Mouse (Mus musculus) liver, adult 2 months (tissue): ENCODE data around the gene Eif3b. TPM values are rescaled to one million over a fixed set of nuclear protein-coding genes. Genes with fewer than 3 reads are reported as not detected.

Experiments used
- DNase-seq: peaks from one replicate; pipeline ENCODE4 v3.0.0-alpha.2; 2011; ENCODE audit warnings: low read depth, low spot score; ENCODE audit errors: extremely low read depth
- H3K27ac ChIP-seq: fragments of 200-500 bp; replicated peaks from 2 replicates; pipeline ENCODE4 v1.5.1; 2012; ENCODE audit warnings: low read depth, mild to moderate bottlenecking, control low read depth, inconsistent platforms, low read length; ENCODE audit not compliant: insufficient read depth
- H3K27me3 ChIP-seq: fragments of 200-500 bp; 2 replicates; pipeline ENCODE4 v1.6.1; 2012; ENCODE audit warnings: mild to moderate bottlenecking, moderate library complexity, low read length, inconsistent platforms; ENCODE audit not compliant: control insufficient read depth, insufficient read depth
- H3K36me3 ChIP-seq: fragments of 200-500 bp; 2 replicates; pipeline ENCODE4 v1.6.1; 2012; ENCODE audit warnings: low read length, inconsistent platforms; ENCODE audit not compliant: control insufficient read depth, insufficient read depth
- H3K4me1 ChIP-seq: fragments of 200-500 bp; 2 replicates; pipeline ENCODE4 v1.6.1; 2011; ENCODE audit warnings: low read length; ENCODE audit not compliant: control insufficient read depth, insufficient read depth
- H3K4me3 ChIP-seq: fragments of 200-500 bp; 2 replicates; pipeline ENCODE4 v1.5.1; 2011; ENCODE audit warnings: low read depth, mild to moderate bottlenecking, control low read depth, low read length, moderate library complexity; ENCODE audit not compliant: insufficient read depth
- H3K79me2 ChIP-seq: fragments of 200-500 bp; 2 replicates; pipeline ENCODE4 v1.6.1; 2012; ENCODE audit warnings: inconsistent platforms, mild to moderate bottlenecking, low read length, moderate library complexity; ENCODE audit not compliant: control insufficient read depth, insufficient read depth
- H3K9ac ChIP-seq: fragments of 200-500 bp; 2 replicates; pipeline ENCODE4 v1.6.1; 2012; ENCODE audit warnings: low read depth, mild to moderate bottlenecking, control low read depth, inconsistent platforms, low read length
- CTCF ChIP-seq: fragments of 200-500 bp; IDR thresholded peaks from 2 replicates; pipeline ENCODE4 v1.5.1; 2011; ENCODE audit warnings: low read depth, low read length, control low read depth
- POLR2A ChIP-seq: fragments of 200-500 bp; IDR thresholded peaks from 2 replicates; pipeline ENCODE4 v1.6.1; 2011; ENCODE audit warnings: low read length, control low read depth; ENCODE audit not compliant: insufficient read depth; ENCODE audit errors: extremely low read depth
- WGBS: fragments of 180-500 bp; shearing (Covaris S2); methylation state at CpG from one replicate; pipeline ENCODE4 v1.1.7; 2018; 5-methylcytosine and 5-hydroxymethylcytosine counted together
- polyA plus RNA-seq: library from polyadenylated mRNA; depleted of rRNA; stranded (reverse); fragments of >200 nt; gene quantifications from 2 replicates; pipeline ENCODE4 v1.2.3, GENCODE M21; 2012
- total RNA-seq: library from RNA; depleted of rRNA; stranded (reverse); fragments of >200 nt; gene quantifications from 2 replicates; pipeline ENCODE4 v1.2.3, GENCODE M21; 2014

Eif3b gene
- total and polyA plus RNA-seq, 2 experiments: 37.9 to 64.8 TPM

DNA sequence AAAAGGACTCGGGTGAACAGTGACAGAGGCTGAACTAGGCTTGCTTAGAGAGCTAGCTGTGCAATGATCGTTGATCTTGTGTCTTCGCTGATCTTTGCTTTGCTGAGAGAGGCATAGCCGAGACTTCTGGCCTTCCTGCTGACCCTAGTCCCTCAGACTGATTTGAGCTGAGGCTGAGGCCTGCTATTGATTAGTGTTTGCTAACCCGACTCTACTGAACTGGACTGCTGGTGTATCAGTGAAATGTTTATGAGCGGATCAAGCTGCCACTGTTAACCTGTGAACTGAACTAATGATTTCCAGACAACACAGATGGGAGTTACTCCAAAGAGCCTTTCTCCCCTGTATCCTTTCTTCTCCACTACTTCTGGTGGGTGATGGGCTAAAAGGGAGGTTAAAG, 14.0 kb upstream of the Eif3b start:
- Histone ChIP-seq H3K27me3 (no peaks in the 10 kb centered on the region), H3K4me1 (no peaks in the 10 kb centered on the region), H3K79me2 (no peaks in the 10 kb centered on the region), H3K9ac (no peak overlapping the region), H3K27ac (no peak overlapping the region), H3K36me3 (no peaks in the 10 kb centered on the region), H3K4me3 (no peak overlapping the region)
- 63% methylated on average over 6 of the region's 6 CpGs for WGBS
- no peak for DNase-seq
- TF ChIP-seq CTCF (no peak), POLR2A (no peak)

DNA sequence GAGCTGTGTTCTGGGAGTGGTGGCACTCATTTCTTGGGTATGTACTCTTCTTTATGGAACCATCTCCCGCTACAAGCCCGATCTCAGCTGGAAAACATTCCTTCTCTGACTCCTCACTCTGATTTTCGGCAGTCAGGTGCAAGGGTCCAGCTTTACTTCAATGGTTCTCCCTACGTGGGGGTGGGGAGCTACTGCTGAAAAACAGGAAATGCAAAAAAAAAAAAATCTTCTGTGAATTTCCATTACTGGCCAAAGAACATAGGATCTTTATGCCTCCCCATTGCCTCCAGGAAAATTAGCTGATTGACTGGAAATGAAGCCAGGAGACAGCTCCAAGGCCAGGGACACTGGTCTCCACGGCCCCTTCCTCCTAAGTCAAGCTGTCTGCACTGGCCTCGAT, 12.5 kb upstream of the Eif3b start:
- Histone ChIP-seq H3K36me3 (no peaks in the 10 kb centered on the region), H3K9ac (no peak overlapping the region), H3K79me2 (no peaks in the 10 kb centered on the region), H3K4me3 (no peak overlapping the region), H3K27ac (no peak overlapping the region), H3K4me1 (no peaks in the 10 kb centered on the region), H3K27me3 (no peaks in the 10 kb centered on the region)
- TF ChIP-seq POLR2A (no peak), CTCF (no peak)
- WGBS: 67% methylated on average over 6 of the region's 6 CpGs
- DNase-seq: no peak

DNA sequence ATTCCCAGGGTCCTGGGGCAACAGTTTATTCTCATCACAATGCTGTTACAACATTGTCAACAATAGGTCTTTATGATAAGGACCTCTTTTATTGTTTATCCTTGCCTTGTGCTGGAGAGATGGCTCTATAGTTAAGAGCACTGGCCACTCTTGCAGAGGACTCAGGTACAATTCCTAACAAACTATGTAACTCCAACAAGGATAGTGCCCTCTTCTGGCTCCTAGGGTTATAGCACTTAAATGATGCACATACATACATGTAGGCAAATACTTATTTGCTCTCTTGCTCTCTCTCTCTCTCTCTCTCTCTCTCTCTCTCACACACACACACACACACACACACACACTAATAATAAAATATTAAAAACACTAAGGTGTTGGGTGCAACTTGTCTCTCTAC, 10.3 kb upstream of the Eif3b start:
- H3K9ac ChIP-seq: no peak overlapping the region
- H3K27ac ChIP-seq: no peak overlapping the region
- H3K4me1 ChIP-seq: no peaks in the 10 kb centered on the region
- no peaks in the 10 kb centered on the region for H3K36me3 ChIP-seq
- DNase-seq: no peak
- no peak overlapping the region for H3K4me3 ChIP-seq
- no peak for TF ChIP-seq CTCF
- TF ChIP-seq POLR2A: no peak
- H3K27me3 ChIP-seq: no peaks in the 10 kb centered on the region
- no peaks in the 10 kb centered on the region for H3K79me2 ChIP-seq

DNA sequence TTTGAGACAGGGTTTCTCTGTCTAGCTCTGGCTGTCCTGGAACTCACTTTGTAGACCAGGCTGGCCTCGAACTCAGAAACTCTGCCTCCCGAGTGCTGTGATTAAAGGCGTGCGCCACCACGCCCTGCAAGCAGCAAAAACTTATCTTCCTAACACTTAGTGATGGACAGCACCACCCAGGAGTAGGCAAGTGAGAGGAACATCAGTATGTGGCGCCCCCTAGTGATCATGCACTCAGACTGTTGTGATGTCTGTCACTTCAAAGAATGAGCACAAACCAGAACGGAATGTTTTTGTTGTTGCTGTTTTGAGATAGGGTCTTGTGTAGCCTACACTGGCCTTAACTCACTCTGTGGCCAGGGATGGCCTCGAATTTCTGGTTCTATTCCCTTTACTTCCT, 7.8 kb upstream of the Eif3b start:
- H3K4me1 ChIP-seq: no peaks in the 10 kb centered on the region
- no peaks in the 10 kb centered on the region for H3K36me3 ChIP-seq
- peak; percentile 34 for DNase-seq
- H3K4me3 ChIP-seq: no peak overlapping the region
- no peak overlapping the region for H3K9ac ChIP-seq
- H3K27ac ChIP-seq: no peak overlapping the region
- WGBS: 43% methylated on average over 8 of the region's 8 CpGs
- no peaks in the 10 kb centered on the region for H3K79me2 ChIP-seq
- no peak for TF ChIP-seq POLR2A
- TF ChIP-seq CTCF: peak; percentile 69
- no peaks in the 10 kb centered on the region for H3K27me3 ChIP-seq

DNA sequence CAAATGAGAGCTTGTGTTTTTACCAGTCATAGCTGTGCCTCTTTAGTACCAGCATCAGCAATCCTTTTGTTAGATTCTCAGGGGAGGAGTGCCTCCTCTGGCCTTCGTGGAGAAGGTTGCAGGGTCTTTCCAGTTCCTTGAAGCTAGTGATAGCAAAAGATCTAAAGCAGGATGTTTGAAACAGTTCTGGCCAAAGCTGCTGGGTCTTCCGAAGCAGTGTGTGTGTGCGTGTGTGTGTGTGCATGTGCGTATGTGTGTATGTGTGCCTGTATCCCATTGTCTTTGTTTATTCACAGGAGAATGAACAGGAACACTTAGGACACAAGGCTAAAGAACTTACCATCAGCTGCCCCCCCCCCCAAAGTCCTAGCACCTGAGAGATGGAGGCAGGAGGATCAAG, 4.5 kb upstream of the Eif3b start:
- WGBS: 60% methylated on average over 4 of the region's 4 CpGs
- H3K79me2 ChIP-seq: peaks cover 5% of the 10 kb centered on the region
- no peak for DNase-seq
- no peak for TF ChIP-seq CTCF
- no peak for TF ChIP-seq POLR2A
- no peaks in the 10 kb centered on the region for H3K36me3 ChIP-seq
- no peak overlapping the region for H3K4me3 ChIP-seq
- H3K9ac ChIP-seq: no peak overlapping the region
- H3K27ac ChIP-seq: no peak overlapping the region
- H3K4me1 ChIP-seq: no peaks in the 10 kb centered on the region
- no peaks in the 10 kb centered on the region for H3K27me3 ChIP-seq

DNA sequence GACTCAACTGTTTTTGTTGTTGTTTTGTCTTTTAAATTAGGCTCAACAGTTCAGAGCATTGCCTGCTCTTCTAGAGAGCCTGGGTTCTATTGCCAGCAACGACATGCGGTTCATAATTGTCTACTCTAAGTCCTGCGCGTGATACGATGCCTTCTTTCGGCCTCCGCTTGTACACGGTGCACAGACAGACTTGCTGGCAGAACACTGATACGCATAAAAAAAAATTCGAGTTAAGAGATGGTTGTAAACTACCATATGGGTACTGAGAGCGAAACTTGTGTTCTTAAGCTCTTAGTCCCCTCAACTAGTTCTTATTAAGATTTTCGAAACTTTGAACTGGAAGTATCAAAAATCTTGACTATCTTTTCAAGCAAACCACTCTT, 1.0 kb upstream of the Eif3b start:
- Histone ChIP-seq H3K9ac (peak overlapping the region; percentile 81), H3K4me1 (peaks cover 7% of the 10 kb centered on the region; the same call in 1 of the 2 replicates), H3K27ac (peak overlapping the region; percentile 79), H3K27me3 (no peaks in the 10 kb centered on the region), H3K36me3 (no peaks in the 10 kb centered on the region), H3K79me2 (peaks cover 31% of the 10 kb centered on the region), H3K4me3 (peak overlapping the region; percentile 77)
- peak; percentile 51 for DNase-seq
- under 1% methylated on average over 12 of the region's 12 CpGs for WGBS
- TF ChIP-seq POLR2A (no peak), CTCF (no peak)
